Mouse (Mus musculus): ENCODE data around the gene Kif5a.

GRCm38 (mm10) chr10:127227163-127227562 is 36.0 kb downstream of the Kif5a start:
- TF ChIP-seq CTCF (IDR thresholded peaks at IDR 0.05; ENCODE audit: low read depth, low read length) (no peak), GATA1 (IDR thresholded peaks at IDR 0.05; ENCODE audit: borderline replicate concordance, low read length) (no peak)
